Mouse (Mus musculus) liver, postnatal 0 days (tissue): ENCODE results near the gene Fermt3. TPM values are rescaled to one million over a fixed set of nuclear protein-coding genes. Genes with fewer than 3 reads are reported as not detected.

Experiments used
- ATAC-seq: fragments of 200-750 bp; cut with Nextera tagmentation; 2 replicates; pipeline ENCODE4 v1.8.0; 2017; ENCODE audit warnings: mild to moderate bottlenecking, moderate library complexity
- DNase-seq: peaks from one replicate; pipeline ENCODE4 v3.0.0-alpha.2; 2016
- H3K27ac ChIP-seq: fragments of 300-500 bp; sonication (generic); 2 replicates; pipeline ENCODE4 v1.5.1; 2014; ENCODE audit warnings: antibody characterized with exemption, moderate library complexity, mild to moderate bottlenecking, low read depth
- H3K27me3 ChIP-seq: fragments of 300-500 bp; sonication (generic); 2 replicates; pipeline ENCODE4 v1.6.1; 2014; ENCODE audit warnings: low read length, control low read depth, mixed read lengths; ENCODE audit not compliant: insufficient read depth
- H3K36me3 ChIP-seq: fragments of 300-500 bp; sonication (generic); replicated peaks from 2 replicates; pipeline ENCODE4 v1.6.1; 2014; ENCODE audit warnings: mild to moderate bottlenecking, control low read depth, low read length, moderate library complexity, mixed read lengths; ENCODE audit not compliant: insufficient read depth
- H3K4me1 ChIP-seq: fragments of 300-500 bp; sonication (generic); 2 replicates; pipeline ENCODE4 v1.6.1; 2014; ENCODE audit warnings: antibody characterized with exemption, mild to moderate bottlenecking, control low read depth; ENCODE audit not compliant: insufficient read depth
- H3K4me2 ChIP-seq: fragments of 300-500 bp; sonication (generic); 2 replicates; pipeline ENCODE4 v1.6.1; 2014; ENCODE audit warnings: low read depth, mild to moderate bottlenecking, low read length, moderate library complexity, mixed read lengths
- H3K4me3 ChIP-seq: fragments of 300-500 bp; sonication (generic); 2 replicates; pipeline ENCODE4 v1.5.1; 2014; ENCODE audit warnings: low read depth, low read length
- H3K9ac ChIP-seq: fragments of 300-500 bp; sonication (generic); replicated peaks from 2 replicates; pipeline ENCODE4 v1.6.1; 2014; ENCODE audit warnings: mild to moderate bottlenecking, moderate library complexity
- H3K9me3 ChIP-seq: fragments of 300-500 bp; sonication (generic); 2 replicates; pipeline ENCODE4 v1.6.1; 2016; ENCODE audit warnings: mild to moderate bottlenecking, control low read depth, low read length, mixed read lengths
- CTCF ChIP-seq: sonication (generic); IDR thresholded peaks from 2 replicates; pipeline ENCODE4 v1.5.1; 2016; ENCODE audit warnings: antibody characterized with exemption, low read depth
- EP300 ChIP-seq: IDR thresholded peaks from 2 replicates; pipeline ENCODE4 v1.6.1; 2016; ENCODE audit warnings: antibody characterized with exemption, low read depth, mild to moderate bottlenecking
- WGBS: fragments of 180-500 bp; shearing (Covaris S2); extraction: QIAGEN DNeasy Blood & Tissue Kit; methylation state at CpG from one replicate; pipeline ENCODE4 v1.1.7; 2014; ENCODE audit not compliant: insufficient replicate concordance; 5-methylcytosine and 5-hydroxymethylcytosine counted together
- polyA plus RNA-seq: library from polyadenylated mRNA; unstranded; fragments of >200 nt; fragmentation: Nextera tagmentation; extraction: Ambion mirVana; gene quantifications from 2 replicates; pipeline ENCODE4 v1.2.1, GENCODE M21; 2015

Fermt3 gene
- polyA plus RNA-seq, 1 experiment from 2014 or later = 70.2 TPM

DNA sequence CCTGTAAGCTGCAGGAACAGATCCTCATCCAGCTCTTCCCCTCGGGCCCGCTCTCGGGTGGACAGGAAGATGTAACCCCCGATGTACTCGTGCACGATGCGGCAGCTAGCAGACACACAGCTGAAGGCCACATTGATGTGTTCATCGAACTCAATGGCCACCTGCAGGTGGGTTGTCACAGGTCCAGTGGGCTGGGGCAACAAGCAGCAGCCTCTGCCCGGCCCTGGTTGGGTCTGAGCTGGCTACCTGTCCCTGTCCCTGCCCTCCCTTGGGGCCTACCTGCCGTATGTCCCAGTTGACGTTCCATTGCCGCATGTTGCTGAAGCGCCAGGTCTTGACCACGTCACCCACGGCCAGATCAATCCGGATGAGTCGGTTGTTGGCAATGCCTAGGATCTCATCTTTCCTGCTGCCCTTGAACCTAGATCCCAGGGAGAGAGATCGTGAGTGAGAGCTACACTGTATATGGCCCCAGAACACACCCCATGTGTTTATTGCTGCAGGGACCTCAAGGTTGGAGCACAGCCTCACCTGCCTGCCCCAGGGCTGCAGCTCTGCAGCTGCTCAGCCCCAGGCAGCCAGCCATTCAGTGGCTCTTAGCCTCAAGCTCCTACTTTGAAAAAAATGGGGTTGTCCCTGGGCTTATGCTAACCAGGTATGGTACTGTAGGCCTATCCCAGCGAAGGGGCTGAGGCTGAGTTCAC lies 19.8 kb downstream of the Fermt3 start:
- ATAC-seq = no peak
- Histone ChIP-seq H3K27me3 (no peaks in the 10 kb centered on the region), H3K4me3 (no peak overlapping the region), H3K9me3 (no peaks in the 10 kb centered on the region), H3K36me3 (peaks cover 48% of the 10 kb centered on the region), H3K9ac (no peak overlapping the region), H3K4me1 (peaks cover 19% of the 10 kb centered on the region), H3K27ac (no peak overlapping the region), H3K4me2 (no peak overlapping the region)
- no peak for DNase-seq
- TF ChIP-seq EP300 = no peak
- TF ChIP-seq CTCF = no peak
- 88% methylated on average over 17 of the region's 19 CpGs for WGBS

DNA sequence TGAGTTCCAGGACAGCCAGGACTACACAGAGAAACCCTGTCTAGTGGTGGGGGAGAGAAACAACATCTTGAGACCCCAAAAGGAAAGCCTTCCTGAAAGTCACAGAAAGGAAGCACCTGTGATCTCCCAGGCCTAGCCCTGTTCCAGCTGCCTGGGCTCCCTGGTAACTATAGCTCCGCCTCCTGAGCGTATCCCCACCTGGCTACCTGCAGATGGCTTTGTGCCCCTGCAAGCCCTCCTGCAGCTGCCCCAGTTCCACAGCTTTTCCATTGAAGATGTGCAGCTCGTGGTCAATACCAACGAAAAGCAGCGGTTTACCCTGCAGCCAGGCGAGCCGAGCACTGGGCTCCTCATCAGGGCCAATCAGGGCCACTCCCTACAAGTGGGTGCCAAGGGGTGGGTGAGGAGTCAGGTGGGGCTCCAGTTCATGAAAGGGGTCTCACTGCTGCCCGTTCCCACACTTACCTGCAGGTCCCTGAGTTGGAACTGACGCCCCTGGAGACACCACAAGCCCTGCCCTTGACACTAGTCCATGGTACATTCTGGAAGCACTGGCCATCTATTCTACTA lies 21.5 kb downstream of the Fermt3 start:
- ATAC-seq (no peak), DNase-seq (no peak)
- TF ChIP-seq CTCF (no peak), EP300 (no peak)
- Histone ChIP-seq H3K36me3 (peaks cover 38% of the 10 kb centered on the region), H3K9ac (no peak overlapping the region), H3K27me3 (no peaks in the 10 kb centered on the region), H3K4me1 (peaks cover 25% of the 10 kb centered on the region), H3K4me2 (no peak overlapping the region), H3K27ac (no peak overlapping the region), H3K9me3 (no peaks in the 10 kb centered on the region), H3K4me3 (no peak overlapping the region)
- WGBS = 80% methylated on average over 9 of the region's 9 CpGs

DNA sequence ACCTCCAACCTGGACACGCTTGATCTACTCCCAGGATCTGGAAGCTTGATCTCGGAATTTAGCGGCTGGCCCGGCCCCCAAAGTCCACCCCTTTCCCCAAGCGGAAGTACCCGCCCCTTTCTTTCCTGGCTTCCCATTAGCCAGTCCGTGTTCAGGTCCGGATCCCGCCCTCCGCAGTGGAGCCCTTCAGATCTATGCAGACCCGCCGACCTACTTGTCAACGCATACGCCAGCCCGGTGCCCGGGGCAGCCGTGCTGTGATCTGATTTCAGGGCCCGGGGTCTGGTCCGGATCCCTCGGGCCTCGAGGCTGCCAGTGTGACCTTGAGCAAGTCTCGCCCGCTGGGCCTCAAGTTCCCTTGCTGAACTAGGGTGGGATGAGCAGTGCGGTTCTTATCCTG lies 23.3 kb downstream of the Fermt3 start, which contains the start of the genes Nudt22 and Trpt1:
Gene Nudt22 (minus strand): TSS at position 112 of the 400 bp plus-strand sequence.
Gene Trpt1 (plus strand): TSS at position 126 of the 400 bp plus-strand sequence.
- Histone ChIP-seq H3K4me2 (peak within 1 kb of the TSS; percentile 95), H3K9ac (peak within 1 kb of the TSS; percentile 79), H3K4me3 (peak within 1 kb of the TSS; percentile 63), H3K27ac (peak within 1 kb of the TSS; percentile 84), H3K9me3 (no peaks in the 10 kb centered on the region), H3K36me3 (peaks cover 26% of the 10 kb centered on the region), H3K4me1 (peaks cover 34% of the 10 kb centered on the region), H3K27me3 (no peaks in the 10 kb centered on the region)
- WGBS = under 1% methylated on average over 24 of the region's 24 CpGs
- DNase-seq (peak; percentile 89), ATAC-seq (peak; percentile 71)
- TF ChIP-seq CTCF (no peak), EP300 (no peak)

DNA sequence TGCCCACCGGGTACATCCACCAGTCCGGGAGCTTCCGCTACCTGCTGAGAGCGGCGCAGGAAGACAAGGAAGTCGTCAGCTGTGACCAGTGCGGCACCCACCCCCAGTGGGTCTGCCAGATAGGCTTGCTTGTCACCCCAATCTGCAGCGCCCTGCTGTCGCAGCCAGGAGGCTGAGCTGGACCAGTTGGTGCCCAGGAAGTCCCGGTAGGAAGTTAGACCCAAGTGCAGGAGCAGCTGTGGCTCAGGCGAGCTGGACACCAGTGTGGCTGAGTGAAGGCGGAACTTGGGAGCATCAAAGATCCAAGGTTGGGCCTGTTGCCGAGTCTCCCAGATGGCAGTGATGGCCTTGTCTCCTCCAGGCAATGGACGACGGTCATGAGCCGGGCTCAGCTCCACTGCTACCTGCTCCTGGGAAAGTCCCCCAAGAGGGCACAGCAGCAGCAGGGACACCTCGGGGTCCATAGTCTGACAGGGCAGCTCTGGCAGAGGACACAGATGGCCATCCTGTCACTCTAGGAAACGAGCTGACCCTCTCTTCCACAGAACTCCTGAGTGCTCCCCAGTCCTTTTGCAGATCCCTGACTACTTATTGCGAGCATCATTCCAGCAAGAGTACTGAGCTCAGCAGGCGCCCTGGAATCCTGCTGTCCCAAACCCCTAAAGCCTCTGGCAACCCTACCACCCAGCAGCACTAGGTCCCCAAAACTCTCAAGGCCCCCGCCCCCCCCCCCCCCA lies 23.8 kb downstream of the Fermt3 start:
- peak overlapping the region; percentile 79 for H3K9ac ChIP-seq
- H3K27ac ChIP-seq = peak overlapping the region; percentile 84
- ATAC-seq = no peak
- peak overlapping the region; percentile 95 for H3K4me2 ChIP-seq
- no peaks in the 10 kb centered on the region for H3K9me3 ChIP-seq
- 49% methylated on average over 20 of the region's 21 CpGs for WGBS
- peaks cover 24% of the 10 kb centered on the region for H3K36me3 ChIP-seq
- peak overlapping the region; percentile 63 for H3K4me3 ChIP-seq
- H3K27me3 ChIP-seq = no peaks in the 10 kb centered on the region
- TF ChIP-seq EP300 (no peak), CTCF (peak; percentile 26; the same call in 1 of the 2 replicates)
- H3K4me1 ChIP-seq = peaks cover 34% of the 10 kb centered on the region
- no peak for DNase-seq

DNA sequence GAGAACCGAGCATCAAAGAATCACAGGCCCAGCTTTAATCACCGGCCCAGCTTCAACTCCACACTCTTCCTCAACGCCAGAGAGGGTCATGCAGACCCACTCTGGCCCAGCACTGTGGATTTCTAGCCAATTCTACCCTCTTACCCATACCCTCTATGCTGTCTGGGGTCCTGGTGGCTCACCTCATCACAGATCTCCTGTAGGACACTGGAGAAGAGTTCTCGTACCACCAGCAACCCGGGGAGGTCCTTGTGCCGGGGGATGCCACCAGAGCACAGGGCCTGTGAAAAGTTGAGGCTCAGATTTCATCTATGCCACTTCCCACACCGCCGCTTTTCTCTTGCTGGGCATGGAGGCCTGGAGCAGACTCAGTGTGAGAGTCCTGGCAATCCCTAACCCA lies 24.8 kb downstream of the Fermt3 start:
- Histone ChIP-seq H3K4me2 (peak overlapping the region; percentile 95; the same call in 1 of the 2 replicates), H3K27ac (no peak overlapping the region), H3K9me3 (no peaks in the 10 kb centered on the region), H3K36me3 (peaks cover 15% of the 10 kb centered on the region), H3K4me3 (no peak overlapping the region), H3K27me3 (no peaks in the 10 kb centered on the region), H3K4me1 (peaks cover 34% of the 10 kb centered on the region), H3K9ac (no peak overlapping the region)
- no peak for TF ChIP-seq EP300
- TF ChIP-seq CTCF = no peak
- ATAC-seq (no peak), DNase-seq (no peak)
- 91% methylated on average over 8 of the region's 8 CpGs for WGBS

DNA sequence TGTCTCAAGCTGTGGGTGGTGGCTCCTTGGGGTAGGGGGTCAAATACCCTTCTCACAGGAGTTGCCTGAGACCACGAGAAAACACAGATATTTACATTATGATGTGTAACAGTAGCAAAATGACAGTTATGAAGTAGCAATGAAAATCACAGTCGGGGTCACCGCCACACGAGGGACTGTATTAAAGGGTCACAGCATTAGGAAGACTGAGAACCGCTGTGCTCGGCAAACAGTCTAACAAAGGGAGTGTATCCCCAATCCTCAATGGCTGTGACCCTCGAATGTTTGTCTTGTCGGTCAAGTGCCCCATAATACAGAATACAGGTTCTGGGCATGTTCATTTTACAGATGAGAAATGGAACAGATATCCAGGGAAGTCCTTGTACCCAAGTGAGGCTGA lies 25.3 kb downstream of the Fermt3 start:
- H3K27ac ChIP-seq = no peak overlapping the region
- no peak overlapping the region for H3K4me2 ChIP-seq

More for the DNA sequence above, 25.3 kb downstream of the Fermt3 start:
- Histone ChIP-seq H3K36me3 (peaks cover 12% of the 10 kb centered on the region), H3K9ac (no peak overlapping the region), H3K4me1 (peaks cover 34% of the 10 kb centered on the region), H3K9me3 (no peaks in the 10 kb centered on the region), H3K4me3 (no peak overlapping the region), H3K27me3 (no peaks in the 10 kb centered on the region)
- ATAC-seq (no peak), DNase-seq (no peak)
- TF ChIP-seq EP300 (no peak), CTCF (no peak)
- WGBS = 82% methylated on average over 8 of the region's 8 CpGs
